Mouse (Mus musculus): ENCODE results near the gene Gm37419.

Gm37419 gene

GRCm38 (mm10) chr16:23996342-23996741 lies 8.1 kb downstream of the Gm37419 start:
- no peak for DNase-seq (ENCODE audit: low spot score)

GRCm38 (mm10) chr16:23997228-23997627 lies 8.9 kb downstream of the Gm37419 start:
- no peak for DNase-seq (ENCODE audit: low spot score)

- DNase-seq (ENCODE audit: low spot score): no peak
These were observed 9.6 kb downstream of the Gm37419 start for GRCm38 (mm10) chr16:23997912-23998311.

- DNase-seq (ENCODE audit: low spot score): no peak
These were observed 17.6 kb downstream of the Gm37419 start for GRCm38 (mm10) chr16:24005928-24006327.

- DNase-seq (ENCODE audit: low spot score): no peak
These were observed 21.6 kb downstream of the Gm37419 start for GRCm38 (mm10) chr16:24009891-24010290.

GRCm38 (mm10) chr16:24011306-24011705 lies 23.0 kb downstream of the Gm37419 start:
- DNase-seq (ENCODE audit: low spot score): no peak

GRCm38 (mm10) chr16:24012066-24012465 lies 23.8 kb downstream of the Gm37419 start:
- no peak for DNase-seq (ENCODE audit: low spot score)

GRCm38 (mm10) chr16:24014378-24014777 lies 26.1 kb downstream of the Gm37419 start:
- DNase-seq (ENCODE audit: low spot score): no peak

GRCm38 (mm10) chr16:24016273-24016672 lies 28.0 kb downstream of the Gm37419 start:
- no peak for DNase-seq (ENCODE audit: low spot score)

GRCm38 (mm10) chr16:24016742-24017141 lies 28.5 kb downstream of the Gm37419 start:
- DNase-seq (ENCODE audit: low spot score): no peak

GRCm38 (mm10) chr16:24021722-24022121 lies 33.4 kb downstream of the Gm37419 start:
- no peak for DNase-seq (ENCODE audit: low spot score)

GRCm38 (mm10) chr16:24022605-24023004 lies 34.3 kb downstream of the Gm37419 start:
- no peak for DNase-seq (ENCODE audit: low spot score)

GRCm38 (mm10) chr16:24025442-24025841 lies 37.2 kb downstream of the Gm37419 start:
- DNase-seq (ENCODE audit: low spot score): no peak

GRCm38 (mm10) chr16:24029965-24030672 lies 41.8 kb downstream of the Gm37419 start:
- no peak for DNase-seq (ENCODE audit: low spot score)

GRCm38 (mm10) chr16:24033259-24033658 lies 45.0 kb downstream of the Gm37419 start:
- DNase-seq (ENCODE audit: low spot score): no peak

- no peak for DNase-seq (ENCODE audit: low spot score)
These were observed 46.2 kb downstream of the Gm37419 start for GRCm38 (mm10) chr16:24034450-24034849.

- DNase-seq (ENCODE audit: low spot score): no peak
These were observed 47.5 kb downstream of the Gm37419 start for GRCm38 (mm10) chr16:24035767-24036166.

GRCm38 (mm10) chr16:24036398-24036797 lies 48.1 kb downstream of the Gm37419 start:
- DNase-seq (ENCODE audit: low spot score): no peak
